Mouse (Mus musculus) left cerebral cortex, adult 2 months (tissue): Measurements from ENCODE around the gene Tmem176a. TPM values are rescaled to one million over a fixed set of nuclear protein-coding genes. Genes with fewer than 3 reads are reported as not detected.
"Not testable (repeated sequence)": the region's sequence is repeated elsewhere in the genome, so short reads cannot be mapped to it uniquely, and the experiment has no call there.

Experiments
- DNase-seq, 2 experiments: peaks; one replicate each; pipeline ENCODE4 v3.0.0; 2021 to 2022; ENCODE audit warnings: low spot score in 2 of 2, mixed read lengths in 1 of 2; ENCODE audit errors: extremely low spot score in 1 of 2
- H3K27ac ChIP-seq: fragments of 200-600 bp; 2 replicates; pipeline ENCODE4 v1.8.1; 2022
- H3K4me3 ChIP-seq: fragments of 200-600 bp; 2 replicates; pipeline ENCODE4 v1.8.1; 2022
- CTCF ChIP-seq: fragments of 200-600 bp; IDR thresholded peaks from 2 replicates; pipeline ENCODE4 v1.8.1; 2022; ENCODE audit warnings: antibody characterized with exemption, mild to moderate bottlenecking, moderate library complexity
- intact Hi-C: fragments of 180-260 bp; cut with DNase I; formaldehyde crosslinking; loops from one replicate; pipeline ENCODE4 v1.15.1; 2025
- total RNA-seq, 2 experiments: library from RNA; stranded (reverse); gene quantifications; 2 replicates each; pipeline ENCODE4 v1.2.3; 2021

Gene Tmem176a
- total RNA-seq, 2 experiments from 2014 or later, result 27.9 to 34.0 TPM

DNA sequence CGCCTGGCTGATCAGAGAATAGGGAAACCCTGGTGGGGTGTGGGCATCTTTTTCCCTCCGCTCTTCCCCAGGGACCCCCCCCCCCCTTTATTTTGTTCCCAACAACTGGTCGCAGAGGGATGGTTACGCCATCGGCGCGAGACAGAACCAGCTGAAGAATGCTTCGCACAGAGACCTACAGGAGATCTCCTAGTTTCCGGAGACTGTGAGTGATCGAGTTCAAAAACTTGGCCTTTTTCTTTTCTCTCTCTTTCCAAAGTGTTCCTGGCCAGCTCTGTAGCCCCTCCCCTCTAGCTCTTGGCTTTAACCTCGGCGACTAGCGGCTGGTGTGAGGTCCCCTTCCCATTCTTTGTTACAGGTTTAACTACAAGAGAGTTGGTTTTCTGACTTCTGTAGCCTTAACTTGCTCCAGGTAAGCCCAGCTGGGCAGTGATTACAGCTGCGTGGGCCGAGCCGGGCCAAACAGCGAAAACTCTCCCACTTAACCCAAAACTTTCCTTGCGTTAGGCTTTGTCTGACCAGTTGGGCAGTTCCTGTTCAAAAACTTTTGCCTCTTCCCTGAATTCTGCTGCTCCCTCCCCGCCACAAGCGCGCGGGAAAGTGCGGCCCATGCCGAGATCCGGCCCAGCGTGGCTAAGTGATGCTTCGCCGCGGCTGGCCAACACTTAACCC lies 11.2 kb downstream of the Tmem176a start:
- no peak for TF ChIP-seq CTCF
- Histone ChIP-seq H3K4me3 (peak overlapping the region; percentile 29), H3K27ac (no peak overlapping the region)
- intact Hi-C loops, result loop anchor here (1.0 kb wide), 1 partner anchor 11 kb away; the partner anchor contains the start of gene Tmem176b
- DNase-seq, result no peak

DNA sequence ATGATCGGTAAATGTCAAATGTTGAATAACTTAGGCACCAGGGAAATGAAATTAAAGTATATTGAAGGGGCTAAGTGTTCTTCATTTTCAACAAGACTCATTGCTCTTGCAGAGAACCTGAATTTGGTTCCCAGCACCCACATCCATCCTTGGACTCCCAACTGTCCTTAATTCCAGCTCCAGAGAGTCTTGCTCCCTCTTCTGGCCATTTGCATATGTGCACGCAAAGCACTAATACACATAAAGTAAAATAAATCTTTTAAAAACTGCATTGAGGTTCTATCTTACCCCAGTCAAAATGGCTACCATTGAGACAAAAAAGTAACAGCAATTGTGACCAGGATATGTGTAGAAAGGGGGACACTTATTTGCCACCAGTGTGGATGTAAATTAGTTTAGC lies 13.4 kb downstream of the Tmem176a start:
- Histone ChIP-seq H3K4me3 (no peak overlapping the region), H3K27ac (no peak overlapping the region)
- intact Hi-C loops, result no loop called here
- DNase-seq, result no peak
- no peak for TF ChIP-seq CTCF

GRCm38 (mm10) chr6:48857613-48858302 lies 17.0 kb downstream of the Tmem176a start:
- intact Hi-C loops, result loop anchor here (1.0 to 2.0 kb wide), 2 partner anchors 40 to 97 kb away; no protein-coding TSS in a partner anchor
- Histone ChIP-seq H3K27ac (no peak overlapping the region), H3K4me3 (no peak overlapping the region)
- no peak for DNase-seq
- peak; percentile 35 for TF ChIP-seq CTCF

- Histone ChIP-seq H3K4me3 (peak overlapping the region; percentile 17; the same call in 1 of the 2 replicates), H3K27ac (no peak overlapping the region)
- intact Hi-C loops, result no loop called here
- peak; percentile 37 for DNase-seq
- peak; percentile 52 for TF ChIP-seq CTCF
These were observed 19.6 kb downstream of the Tmem176a start for GRCm38 (mm10) chr6:48860130-48860815.

DNA sequence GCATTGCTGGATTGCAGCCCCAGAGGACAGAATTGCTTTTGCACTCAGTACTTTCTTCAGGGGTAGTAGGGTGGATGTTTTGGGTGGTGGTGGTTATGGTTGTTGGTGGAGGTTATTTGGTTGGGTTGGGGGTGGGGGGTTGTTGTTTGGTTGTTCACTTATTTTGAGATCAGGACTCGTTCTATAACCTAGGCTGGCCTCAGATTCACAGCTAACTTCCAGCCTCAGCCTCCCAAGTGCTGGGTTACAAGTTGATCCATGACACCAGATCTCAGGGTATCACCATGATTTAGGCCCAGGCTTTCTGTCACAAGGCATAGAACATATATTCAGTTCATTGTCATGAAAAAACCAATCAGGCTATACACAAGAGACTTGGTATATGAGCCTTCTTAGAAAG lies 20.1 kb downstream of the Tmem176a start:
- intact Hi-C loops, result no loop called here
- Histone ChIP-seq H3K4me3 (no peak overlapping the region), H3K27ac (no peak overlapping the region)
- no peak for DNase-seq
- no peak for TF ChIP-seq CTCF

- TF ChIP-seq CTCF, result no peak
- Histone ChIP-seq H3K4me3 (no peak overlapping the region), H3K27ac (no peak overlapping the region)
- intact Hi-C loops, result no loop called here
- DNase-seq, result no peak
These were observed 21.0 kb downstream of the Tmem176a start for GRCm38 (mm10) chr6:48861616-48862280.

GRCm38 (mm10) chr6:48862816-48863215 lies 22.1 kb downstream of the Tmem176a start:
- intact Hi-C loops, result no loop called here
- no peak for DNase-seq
- no peak for TF ChIP-seq CTCF
- H3K4me3 ChIP-seq, result no peak overlapping the region
- H3K27ac ChIP-seq, result no peak overlapping the region

DNA sequence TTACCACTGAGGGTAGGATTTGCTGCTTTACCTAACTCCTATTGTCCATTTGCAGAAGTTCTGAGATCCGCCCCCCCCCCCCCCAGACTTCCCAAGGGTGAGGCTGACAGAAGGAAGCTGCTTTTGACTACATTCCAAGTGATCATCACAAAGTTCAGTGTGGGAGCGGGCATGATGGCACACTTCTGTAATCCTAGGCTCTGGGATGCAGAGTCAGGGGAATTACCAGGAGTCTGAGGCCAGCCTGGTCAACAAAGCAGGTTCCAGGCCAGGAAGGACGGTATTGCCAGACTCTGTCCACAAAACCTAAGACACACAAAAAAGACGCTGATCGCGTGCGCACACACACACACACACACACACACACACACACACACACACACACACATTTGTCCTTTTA lies 22.8 kb downstream of the Tmem176a start:
- no peak for TF ChIP-seq CTCF
- Histone ChIP-seq H3K27ac (no peak overlapping the region), H3K4me3 (no peak overlapping the region)
- intact Hi-C loops, result no loop called here
- DNase-seq, result no peak

GRCm38 (mm10) chr6:48864181-48864580 lies 23.5 kb downstream of the Tmem176a start:
- Histone ChIP-seq H3K4me3 (no peak overlapping the region), H3K27ac (no peak overlapping the region)
- DNase-seq, result no peak
- TF ChIP-seq CTCF, result no peak
- intact Hi-C loops, result no loop called here

DNA sequence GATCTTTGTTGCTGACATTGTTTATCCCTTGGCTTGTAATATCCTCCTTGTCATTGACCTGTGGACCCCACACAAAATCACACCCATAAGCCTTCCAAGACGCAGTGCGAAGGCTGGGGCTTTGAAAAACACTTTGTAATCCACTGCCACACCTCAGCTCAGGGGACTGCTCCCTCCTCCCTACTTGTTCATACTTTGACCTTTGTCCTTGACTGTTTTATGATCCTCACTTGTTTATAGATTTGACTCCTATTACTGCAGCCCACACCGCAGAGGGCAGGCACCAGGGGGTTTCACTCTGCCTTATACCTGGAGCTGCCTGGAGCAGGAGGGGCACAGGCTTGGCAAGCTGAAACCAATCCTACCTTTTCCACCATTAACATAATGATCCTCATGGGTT lies 24.0 kb downstream of the Tmem176a start:
- Histone ChIP-seq H3K4me3 (no peak overlapping the region), H3K27ac (no peak overlapping the region)
- no peak for DNase-seq
- intact Hi-C loops, result no loop called here
- no peak for TF ChIP-seq CTCF

- intact Hi-C loops, result no loop called here
- H3K4me3 ChIP-seq, result no peak overlapping the region
- DNase-seq, result no peak
- no peak for TF ChIP-seq CTCF
- H3K27ac ChIP-seq, result no peak overlapping the region
These were observed 24.5 kb downstream of the Tmem176a start for GRCm38 (mm10) chr6:48865152-48865745.

DNA sequence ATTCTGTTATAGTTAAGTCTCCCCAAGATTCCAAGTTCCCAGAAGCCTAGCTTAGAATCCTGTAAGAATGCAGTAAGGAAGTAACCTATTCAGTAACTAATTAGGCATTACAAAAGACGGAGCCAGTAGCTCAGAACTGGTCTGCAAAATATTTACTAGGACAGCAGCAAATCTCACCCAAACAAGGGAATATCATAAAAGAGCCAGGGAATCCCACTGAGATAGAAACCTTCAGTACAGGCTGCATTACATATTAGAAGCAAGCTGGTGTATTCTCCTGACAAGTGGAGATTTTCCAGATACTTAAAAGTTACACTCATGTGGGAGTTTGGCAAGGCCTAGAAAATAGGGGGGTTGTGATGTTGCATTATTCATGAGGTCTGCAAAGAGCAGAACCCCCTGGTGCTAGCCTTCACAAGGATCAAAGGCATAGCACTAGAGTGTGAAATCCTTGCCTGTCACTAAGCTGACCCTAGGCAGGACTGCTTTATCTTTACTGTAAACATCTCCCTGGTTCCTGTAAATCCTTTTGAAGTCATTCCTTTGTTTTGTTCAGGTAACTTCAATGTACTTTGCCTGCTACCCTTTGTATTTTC lies 25.7 kb downstream of the Tmem176a start:
- intact Hi-C loops, result not testable (repeated sequence)

More for the DNA sequence above, 25.7 kb downstream of the Tmem176a start:
- H3K4me3 ChIP-seq, DNase-seq, H3K27ac ChIP-seq: not testable (repeated sequence)
